Mouse (Mus musculus): Measurements from ENCODE around the gene Ppp1cc.

GRCm38 (mm10) chr5:122133050-122133389 is 25.1 kb upstream of the Ppp1cc start:
- TF ChIP-seq CTCF (IDR thresholded peaks at IDR 0.05) (no peak), EP300 (IDR thresholded peaks at IDR 0.05) (no peak)

Measured in lung, postnatal 0 days (tissue).